Mouse (Mus musculus) liver, postnatal 0 days (tissue): ENCODE results near the gene Rrp36.

Experiments used
- CTCF ChIP-seq: sonication (generic); IDR thresholded peaks from 2 replicates; pipeline ENCODE4 v1.5.1; 2016; ENCODE audit warnings: antibody characterized with exemption, low read depth
- EP300 ChIP-seq: IDR thresholded peaks from 2 replicates; pipeline ENCODE4 v1.6.1; 2016; ENCODE audit warnings: antibody characterized with exemption, low read depth, mild to moderate bottlenecking

DNA sequence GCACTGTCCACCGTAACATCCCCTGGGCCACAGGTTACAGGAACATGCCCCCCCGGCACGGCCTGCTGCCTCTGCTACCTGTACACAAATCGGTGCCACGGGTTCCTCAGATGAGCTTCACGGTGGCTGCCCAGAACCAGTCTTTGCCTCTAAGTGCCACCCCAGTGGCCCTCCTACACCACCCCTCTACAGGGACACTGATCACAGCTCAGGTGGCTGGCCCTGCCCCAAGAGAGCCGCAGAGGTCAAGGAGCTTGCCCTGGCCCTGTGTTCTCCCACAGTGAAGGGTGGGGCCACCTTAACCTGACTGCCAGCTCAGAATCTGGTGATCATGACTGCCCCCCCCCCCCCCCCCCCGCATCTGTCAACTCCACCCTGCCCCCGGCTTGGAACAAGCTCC is 4.3 kb upstream of the Rrp36 start, which contains the start of gene Mea1:
- no peak for TF ChIP-seq CTCF
- no peak for TF ChIP-seq EP300
